In the genomic region with DNA sequence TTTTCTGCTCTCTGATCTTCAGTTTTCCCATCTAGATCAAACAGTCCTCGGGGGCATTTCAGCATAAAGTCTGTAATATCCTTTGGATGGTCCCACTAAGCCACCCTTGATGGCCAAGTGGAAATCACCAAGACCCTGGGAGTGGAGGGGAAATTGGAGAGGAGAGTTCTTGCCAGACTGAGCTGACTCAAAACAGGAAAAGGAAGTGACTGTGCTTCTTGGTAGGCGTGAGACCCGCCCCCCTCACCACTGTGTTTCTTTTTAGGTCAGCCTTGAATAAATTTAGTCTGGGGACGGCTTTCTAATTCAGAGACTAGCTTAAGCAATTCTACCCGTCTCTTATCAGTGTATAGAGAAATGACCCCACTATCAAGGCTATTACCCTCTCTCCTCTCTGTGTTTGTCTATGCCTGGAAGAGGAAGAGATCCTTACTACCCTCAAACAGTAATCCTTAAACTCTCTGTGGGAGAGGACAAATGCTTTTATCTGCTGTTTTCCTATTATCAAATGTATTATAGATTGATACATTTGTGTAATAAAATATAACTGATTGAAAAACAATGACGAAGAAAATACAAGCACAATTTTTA, we compare ENCODE assay signal across 10 mouse cellular contexts. TPM values are rescaled to one million over a fixed set of nuclear protein-coding genes. Genes with fewer than 3 reads are reported as not detected.
DNase-seq lines count a peak whose midpoint lies in the region; ATAC-seq and TF ChIP-seq lines count a peak whose summit lies in the region.
"Had no signal": no experiment of that assay in that cellular context is flagged by ENCODE, and none has a peak within 500 bp of the region (broad histone marks: within the 10 kb centered on the region; RNA-seq: fewer than 3 reads in every experiment).

No protein-coding gene starts in this region.

- H3K27ac ChIP-seq in kidney, embryonic 15.5 days: no peak overlapping the region
- no peak overlapping the region for H3K27ac ChIP-seq in stomach, postnatal 0 days (replicated peaks)

- peak; percentile 26 for DNase-seq in kidney, adult 9 months
- peak; percentile 82 for DNase-seq in CD4-positive, CD25-positive, alpha-beta regulatory T cell, adult 2 months (ENCODE audit: low read depth, low spot score)
- peak; percentile 31 for DNase-seq in c-Kit-positive CD71-negative TER-119-negative erythroid progenitor cells, embryonic 14.5 days (ENCODE audit: low read depth)
- no peak for DNase-seq in yolk sac, embryonic 10.5 days (ENCODE audit: low spot score)
- DNase-seq in stomach, postnatal 0 days (ENCODE audit: low spot score): no peak
- DNase-seq in cerebellum, postnatal 4 days (ENCODE audit: low spot score in 2 of 2): no peak
- DNase-seq: gastrocnemius, postnatal 10 days; right cerebral cortex, adult 18-20 months had no signal

- no peak overlapping the region for H3K9ac ChIP-seq in kidney, embryonic 15.5 days
- no peak overlapping the region for H3K9ac ChIP-seq in stomach, postnatal 0 days (ENCODE audit: low read length)

- TF ChIP-seq EP300 in stomach, postnatal 0 days (optimal IDR thresholded peaks at IDR 0.05): no peak

- no peak overlapping the region for H3K4me2 ChIP-seq in kidney, embryonic 15.5 days
- H3K4me2 ChIP-seq in stomach, postnatal 0 days (replicated peaks; ENCODE audit: low read depth): no peak overlapping the region

- ATAC-seq in kidney, embryonic 15.5 days (replicated peaks; ENCODE audit: low FRiP score): no peak
- no peak for ATAC-seq in stomach, postnatal 0 days (ENCODE audit: low FRiP score, low TSS enrichment)

- H3K27me3 ChIP-seq in kidney, embryonic 15.5 days: no peaks in the 10 kb centered on the region
- no peaks in the 10 kb centered on the region for H3K27me3 ChIP-seq in megakaryocyte, embryonic 14.5 days (replicated peaks)
- H3K27me3 ChIP-seq in stomach, postnatal 0 days (ENCODE audit: control insufficient read depth, insufficient read depth, low read length): no peaks in the 10 kb centered on the region

- H3K9me3 ChIP-seq in kidney, embryonic 15.5 days (replicated peaks): no peaks in the 10 kb centered on the region
- no peaks in the 10 kb centered on the region for H3K9me3 ChIP-seq in megakaryocyte, embryonic 14.5 days
- H3K9me3 ChIP-seq in stomach, postnatal 0 days (ENCODE audit: control insufficient read depth, low read length): no peaks in the 10 kb centered on the region

- TF ChIP-seq CTCF in stomach, postnatal 0 days (IDR thresholded peaks at IDR 0.05; ENCODE audit: low read depth): no peak

- WGBS in kidney, embryonic 15.5 days: 66% methylated on average over 6 of the region's 6 CpGs
- 72% methylated on average over 6 of the region's 6 CpGs for WGBS in stomach, postnatal 0 days

- H3K4me1 ChIP-seq in kidney, embryonic 15.5 days: no peaks in the 10 kb centered on the region
- H3K4me1 ChIP-seq in megakaryocyte, embryonic 14.5 days: peaks cover 77% of the 10 kb centered on the region
- H3K4me1 ChIP-seq in stomach, postnatal 0 days (replicated peaks; ENCODE audit: control insufficient read depth, insufficient read depth): no peaks in the 10 kb centered on the region

- no peak overlapping the region for H3K4me3 ChIP-seq in kidney, embryonic 15.5 days (replicated peaks)
- H3K4me3 ChIP-seq in megakaryocyte, embryonic 14.5 days (replicated peaks): peak overlapping the region; percentile 85
- no peak overlapping the region for H3K4me3 ChIP-seq in stomach, postnatal 0 days (ENCODE audit: low read depth, low read length)

- no peaks in the 10 kb centered on the region for H3K36me3 ChIP-seq in kidney, embryonic 15.5 days
- peaks cover 71% of the 10 kb centered on the region for H3K36me3 ChIP-seq in megakaryocyte, embryonic 14.5 days (replicated peaks; ENCODE audit: low read length)
- no peaks in the 10 kb centered on the region for H3K36me3 ChIP-seq in stomach, postnatal 0 days (ENCODE audit: control insufficient read depth, insufficient read depth, low read length)

RNA-seq across cellular contexts. Expression of gene Hcls1, which starts 6.4 kb away (rescaled TPM):
- polyA plus RNA-seq in kidney, embryonic 15.5 days (2015; fragmentation: Nextera tagmentation; extraction: Ambion mirVana): 5.5 and 6.1 TPM in 2 replicates
- 47.6 and 219 TPM in 2 replicates for polyA plus RNA-seq in megakaryocyte, embryonic 14.5 days (2012; ENCODE audit: insufficient read depth, low replicate concordance)
- 3.0 and 3.7 TPM in 2 replicates for polyA plus RNA-seq in stomach, postnatal 0 days (2015; fragmentation: Nextera tagmentation; extraction: Ambion mirVana)

RNA-seq across cellular contexts. Expression of gene Fbxo40, which starts 49.0 kb away (rescaled TPM):
- 1.4 and 1.5 TPM in 2 replicates for polyA plus RNA-seq in kidney, embryonic 15.5 days (2015; fragmentation: Nextera tagmentation; extraction: Ambion mirVana)
- polyA plus RNA-seq in megakaryocyte, embryonic 14.5 days (2012; ENCODE audit: insufficient read depth, low replicate concordance): 0.09 TPM in 1 of 2 replicates, not detected in the other
- 0.07 TPM in 1 of 2 replicates, not detected in the other for polyA plus RNA-seq in stomach, postnatal 0 days (2015; fragmentation: Nextera tagmentation; extraction: Ambion mirVana)

Comparison
In these comparisons a context has a peak if more than half of its experiments do, and no peak if none do; other contexts are left out.
1. DNase-seq: peak in kidney, adult 9 months (single experiment), CD4-positive, CD25-positive, alpha-beta regulatory T cell, adult 2 months (single experiment) and c-Kit-positive CD71-negative TER-119-negative erythroid progenitor cells, embryonic 14.5 days (single experiment); none in yolk sac, embryonic 10.5 days (single experiment), stomach, postnatal 0 days (single experiment) and cerebellum, postnatal 4 days (0 of 2).